Mouse (Mus musculus): ENCODE measurements around the gene Mrnip.

DNA sequence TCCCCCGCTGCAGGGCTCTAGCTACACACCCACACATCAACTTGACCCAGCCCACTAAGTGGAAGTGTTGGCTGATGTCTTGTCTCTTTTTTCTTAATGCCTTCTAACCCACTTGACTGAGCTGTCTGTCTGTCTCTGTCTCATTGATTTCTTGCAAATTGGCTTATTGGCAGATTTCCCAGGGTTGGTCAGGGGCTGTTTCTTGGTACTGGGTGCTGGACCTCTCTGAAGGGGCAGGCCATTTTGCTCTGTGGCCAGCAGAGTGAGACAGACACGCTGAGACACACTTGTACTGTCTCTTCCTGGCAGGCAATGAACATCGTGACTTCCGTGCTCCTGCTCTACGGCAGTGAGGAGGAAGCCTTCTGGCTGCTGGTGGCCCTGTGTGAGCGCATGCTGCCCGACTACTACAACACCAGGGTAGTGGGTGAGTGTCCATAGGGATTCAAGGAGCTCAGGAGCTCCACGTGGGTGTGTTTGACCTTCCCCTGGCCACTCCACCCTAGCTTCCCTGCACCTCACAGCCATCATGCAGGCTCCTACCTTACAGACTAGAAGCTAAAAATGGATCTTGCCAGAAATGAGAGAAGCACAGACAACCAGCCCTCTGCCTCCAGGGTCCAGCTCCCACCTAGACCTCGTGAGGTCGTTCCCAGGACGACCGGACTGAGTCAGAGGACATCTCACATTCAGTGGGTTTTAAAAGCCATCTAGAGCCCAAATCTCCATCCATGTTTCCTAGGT lies 19.3 kb upstream of the Mrnip start:
- TF ChIP-seq CTCF (IDR thresholded peaks at IDR 0.05; ENCODE audit: control insufficient read depth, insufficient read depth, insufficient replicate concordance, low read depth, low read length) (no peak), POLR2A (IDR thresholded peaks at IDR 0.05; ENCODE audit: control insufficient read depth, low read depth, low read length) (no peak)

Data from testis, adult 2 months (tissue).